Mouse (Mus musculus): Measurements from ENCODE around the gene Ms4a8a. TPM values are rescaled to one million over a fixed set of nuclear protein-coding genes. Genes with fewer than 3 reads are reported as not detected.

Gene Ms4a8a
- polyA plus RNA-seq, 1 experiment from 2014 or later: 0.20 TPM

DNA sequence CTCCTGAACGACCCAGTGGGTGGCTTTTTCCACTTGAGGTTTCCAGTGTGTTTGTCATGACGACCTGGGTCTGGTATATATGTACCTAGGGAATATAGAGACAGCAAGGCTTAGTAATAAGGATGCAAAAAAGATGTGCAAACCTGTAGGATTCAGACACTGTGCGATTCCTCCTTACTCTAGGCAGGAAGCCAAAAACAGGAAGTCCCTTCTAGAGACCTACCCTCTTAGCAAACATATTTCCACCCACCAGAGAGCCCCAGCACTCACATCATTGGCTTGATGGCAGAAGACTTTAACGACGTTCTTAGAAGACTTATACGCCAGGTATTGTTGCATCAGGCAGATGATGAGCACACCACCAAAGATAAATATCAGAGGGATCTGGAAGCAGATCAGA, 32.9 kb downstream of the Ms4a8a start:
- no peak for ATAC-seq (ENCODE audit: low read depth)
- Histone ChIP-seq H3K4me1 (ENCODE audit: control insufficient read depth, low read depth, low read length) (peaks cover 4% of the 10 kb centered on the region), H3K9ac (ENCODE audit: low read depth, low read length) (no peak overlapping the region), H3K4me2 (ENCODE audit: low read depth, low read length) (no peak overlapping the region), H3K27me3 (ENCODE audit: control insufficient read depth, insufficient read depth, low read depth, low read length) (no peaks in the 10 kb centered on the region), H3K4me3 (ENCODE audit: low read depth, low read length) (no peak overlapping the region), H3K36me3 (ENCODE audit: control insufficient read depth, insufficient read depth) (no peaks in the 10 kb centered on the region), H3K27ac (ENCODE audit: low read length) (no peak overlapping the region), H3K9me3 (replicated peaks; ENCODE audit: control insufficient read depth, low read length) (no peaks in the 10 kb centered on the region)
- 25% methylated on average over 6 of the region's 6 CpGs for WGBS (ENCODE audit: insufficient replicate concordance)

GRCm38 (mm10) chr19:11044996-11045711, 35.7 kb downstream of the Ms4a8a start:
- H3K4me2 ChIP-seq (ENCODE audit: low read depth, low read length): peak overlapping the region; percentile 44
- peak overlapping the region; percentile 40; the same call in 1 of the 2 replicates for H3K4me3 ChIP-seq (ENCODE audit: low read depth, low read length)
- H3K9ac ChIP-seq (ENCODE audit: low read depth, low read length): no peak overlapping the region
- H3K27ac ChIP-seq (ENCODE audit: low read length): no peak overlapping the region
- no peaks in the 10 kb centered on the region for H3K36me3 ChIP-seq (ENCODE audit: control insufficient read depth, insufficient read depth)
- H3K27me3 ChIP-seq (ENCODE audit: control insufficient read depth, insufficient read depth, low read depth, low read length): no peaks in the 10 kb centered on the region
- peak; percentile 100 for ATAC-seq (ENCODE audit: low read depth)
- peaks cover 4% of the 10 kb centered on the region for H3K4me1 ChIP-seq (ENCODE audit: control insufficient read depth, low read depth, low read length)
- no peaks in the 10 kb centered on the region for H3K9me3 ChIP-seq (replicated peaks; ENCODE audit: control insufficient read depth, low read length)
- WGBS (ENCODE audit: insufficient replicate concordance): 5% methylated on average over 40 of the region's 40 CpGs

- Histone ChIP-seq H3K27me3 (ENCODE audit: control insufficient read depth, insufficient read depth, low read depth, low read length) (no peaks in the 10 kb centered on the region), H3K4me2 (ENCODE audit: low read depth, low read length) (peak overlapping the region; percentile 44), H3K9ac (ENCODE audit: low read depth, low read length) (no peak overlapping the region), H3K9me3 (replicated peaks; ENCODE audit: control insufficient read depth, low read length) (no peaks in the 10 kb centered on the region), H3K36me3 (ENCODE audit: control insufficient read depth, insufficient read depth) (no peaks in the 10 kb centered on the region), H3K4me1 (ENCODE audit: control insufficient read depth, low read depth, low read length) (peaks cover 3% of the 10 kb centered on the region; the same call in 1 of the 2 replicates), H3K27ac (ENCODE audit: low read length) (no peak overlapping the region), H3K4me3 (ENCODE audit: low read depth, low read length) (peak overlapping the region; percentile 10; the same call in 1 of the 2 replicates)
- WGBS (ENCODE audit: insufficient replicate concordance): 26% methylated on average over 5 of the region's 5 CpGs
- peak; percentile 41; the same call in 1 of the 2 replicates for ATAC-seq (ENCODE audit: low read depth)
These were observed 36.3 kb downstream of the Ms4a8a start for GRCm38 (mm10) chr19:11044671-11044995.

DNA sequence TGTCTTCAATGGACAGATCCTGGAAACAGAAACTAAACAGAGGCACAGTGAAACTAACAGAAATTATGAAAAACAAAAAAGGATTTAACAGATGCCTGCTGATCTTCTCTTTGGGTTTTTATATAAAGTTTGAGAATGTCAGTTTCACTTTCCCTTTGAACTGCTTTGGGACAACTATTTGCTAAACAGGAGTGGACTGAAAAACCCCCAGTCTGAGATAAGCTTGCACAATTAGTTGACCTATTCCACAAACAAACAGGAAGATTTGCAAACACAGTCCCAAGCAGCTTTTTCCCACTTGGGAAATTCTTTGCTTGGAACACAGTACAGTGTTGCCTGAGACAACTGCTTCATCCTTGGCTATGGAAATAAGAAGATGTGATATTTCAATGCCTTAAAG, 43.3 kb downstream of the Ms4a8a start:
- no peak overlapping the region for H3K4me2 ChIP-seq (ENCODE audit: low read depth, low read length)
- ATAC-seq (ENCODE audit: low read depth): no peak
- no peaks in the 10 kb centered on the region for H3K27me3 ChIP-seq (ENCODE audit: control insufficient read depth, insufficient read depth, low read depth, low read length)

GRCm38 (mm10) chr19:11022382-11022781, 58.5 kb downstream of the Ms4a8a start:
- Histone ChIP-seq H3K9me3 (replicated peaks; ENCODE audit: control insufficient read depth, low read length) (no peaks in the 10 kb centered on the region), H3K27me3 (ENCODE audit: control insufficient read depth, insufficient read depth, low read depth, low read length) (no peaks in the 10 kb centered on the region), H3K9ac (ENCODE audit: low read depth, low read length) (no peak overlapping the region), H3K4me1 (ENCODE audit: control insufficient read depth, low read depth, low read length) (no peaks in the 10 kb centered on the region), H3K36me3 (ENCODE audit: control insufficient read depth, insufficient read depth) (no peaks in the 10 kb centered on the region), H3K4me2 (ENCODE audit: low read depth, low read length) (no peak overlapping the region), H3K4me3 (ENCODE audit: low read depth, low read length) (no peak overlapping the region), H3K27ac (ENCODE audit: low read length) (no peak overlapping the region)
- no peak for ATAC-seq (ENCODE audit: low read depth)

More for the DNA sequence above, 43.3 kb downstream of the Ms4a8a start:
- Histone ChIP-seq H3K9me3 (replicated peaks; ENCODE audit: control insufficient read depth, low read length) (no peaks in the 10 kb centered on the region), H3K4me1 (ENCODE audit: control insufficient read depth, low read depth, low read length) (no peaks in the 10 kb centered on the region), H3K36me3 (ENCODE audit: control insufficient read depth, insufficient read depth) (no peaks in the 10 kb centered on the region), H3K27ac (ENCODE audit: low read length) (no peak overlapping the region), H3K9ac (ENCODE audit: low read depth, low read length) (no peak overlapping the region), H3K4me3 (ENCODE audit: low read depth, low read length) (no peak overlapping the region)

- Histone ChIP-seq H3K4me3 (ENCODE audit: low read depth, low read length) (no peak within 1 kb of the TSS), H3K27me3 (ENCODE audit: control insufficient read depth, insufficient read depth, low read depth, low read length) (no peaks in the 10 kb centered on the region), H3K4me1 (ENCODE audit: control insufficient read depth, low read depth, low read length) (no peaks in the 10 kb centered on the region), H3K27ac (ENCODE audit: low read length) (no peak within 1 kb of the TSS), H3K9me3 (replicated peaks; ENCODE audit: control insufficient read depth, low read length) (no peaks in the 10 kb centered on the region), H3K9ac (ENCODE audit: low read depth, low read length) (no peak within 1 kb of the TSS), H3K4me2 (ENCODE audit: low read depth, low read length) (no peak within 1 kb of the TSS), H3K36me3 (ENCODE audit: control insufficient read depth, insufficient read depth) (no peaks in the 10 kb centered on the region)
- WGBS (ENCODE audit: insufficient replicate concordance): 49% methylated on average over 3 of the region's 3 CpGs
- ATAC-seq (ENCODE audit: low read depth): no peak
These were observed 63.0 kb downstream of the Ms4a8a start, which contains the start of gene Ms4a18 for GRCm38 (mm10) chr19:11017891-11018290. TSS of gene Ms4a18 (minus strand) at chr19:11018031.

Other genes with a start within 250 kb of the Ms4a8a start
- gene Slc15a3, start 241.4 kb downstream of the Ms4a8a start, polyA plus RNA-seq (2015; fragmentation: Nextera tagmentation; extraction: Ambion mirVana): 1.5 and 1.8 TPM in 2 replicates
- 2.7 and 3.1 TPM in 2 replicates for gene Tmem132a, start 211.2 kb downstream of the Ms4a8a start, polyA plus RNA-seq (2015; fragmentation: Nextera tagmentation; extraction: Ambion mirVana)
- 16.9 and 20.0 TPM in 2 replicates for gene Tmem109, start 199.1 kb downstream of the Ms4a8a start, polyA plus RNA-seq (2015; fragmentation: Nextera tagmentation; extraction: Ambion mirVana)
- 11.7 and 12.2 TPM in 2 replicates for gene Prpf19, start 185.9 kb downstream of the Ms4a8a start, polyA plus RNA-seq (2015; fragmentation: Nextera tagmentation; extraction: Ambion mirVana)
- gene Zp1, start 160.5 kb downstream of the Ms4a8a start, polyA plus RNA-seq (2015; fragmentation: Nextera tagmentation; extraction: Ambion mirVana): not detected in 2 replicates
- 0.04 and 0.05 TPM in 2 replicates for gene Ptgdr2, start 143.9 kb downstream of the Ms4a8a start, polyA plus RNA-seq (2015; fragmentation: Nextera tagmentation; extraction: Ambion mirVana)
- 9.0 and 9.1 TPM in 2 replicates for gene Ccdc86, start 131.8 kb downstream of the Ms4a8a start, polyA plus RNA-seq (2015; fragmentation: Nextera tagmentation; extraction: Ambion mirVana)
- gene Ms4a10, start 106.4 kb downstream of the Ms4a8a start, polyA plus RNA-seq (2015; fragmentation: Nextera tagmentation; extraction: Ambion mirVana): 0.31 TPM in 1 of 2 replicates, not detected in the other
- not detected in 2 replicates for gene Ms4a15, start 87.9 kb downstream of the Ms4a8a start, polyA plus RNA-seq (2015; fragmentation: Nextera tagmentation; extraction: Ambion mirVana)
- gene Ms4a18, start 63.1 kb downstream of the Ms4a8a start, polyA plus RNA-seq (2015; fragmentation: Nextera tagmentation; extraction: Ambion mirVana): 0.20 TPM in 1 of 2 replicates, not detected in the other
- not detected in 2 replicates for gene 1700017D01Rik, start 49.8 kb upstream of the Ms4a8a start, polyA plus RNA-seq (2015; fragmentation: Nextera tagmentation; extraction: Ambion mirVana)
- gene 1700025F22Rik, start 84.2 kb upstream of the Ms4a8a start, polyA plus RNA-seq (2015; fragmentation: Nextera tagmentation; extraction: Ambion mirVana): not detected in 2 replicates
- not detected in 2 replicates for gene Ms4a13, start 115.6 kb upstream of the Ms4a8a start, polyA plus RNA-seq (2015; fragmentation: Nextera tagmentation; extraction: Ambion mirVana)
- not detected in 2 replicates for gene Ms4a12, start 151.3 kb upstream of the Ms4a8a start, polyA plus RNA-seq (2015; fragmentation: Nextera tagmentation; extraction: Ambion mirVana)
- gene Ms4a1, start 185.1 kb upstream of the Ms4a8a start, polyA plus RNA-seq (2015; fragmentation: Nextera tagmentation; extraction: Ambion mirVana): 0.07 and 0.11 TPM in 2 replicates
- gene Ms4a5, start 202.8 kb upstream of the Ms4a8a start, polyA plus RNA-seq (2015; fragmentation: Nextera tagmentation; extraction: Ambion mirVana): not detected in 2 replicates
- gene Ms4a14, start 233.4 kb upstream of the Ms4a8a start, polyA plus RNA-seq (2015; fragmentation: Nextera tagmentation; extraction: Ambion mirVana): not detected in 2 replicates